Mouse (Mus musculus): ENCODE data around the gene Nanos3. TPM values are rescaled to one million over a fixed set of nuclear protein-coding genes. Genes with fewer than 3 reads are reported as not detected.

Gene Nanos3
- polyA plus RNA-seq, 1 experiment from 2014 or later = 5.0 TPM

GRCm38 (mm10) chr8:84203975-84204772 is 19.2 kb upstream of the Nanos3 start:
- Histone ChIP-seq H3K27ac (ENCODE audit: low read length) (peak overlapping the region; percentile 84), H3K27me3 (ENCODE audit: control insufficient read depth, insufficient read depth, low read length) (no peaks in the 10 kb centered on the region), H3K36me3 (ENCODE audit: control insufficient read depth, insufficient read depth, low read length) (peaks cover 23% of the 10 kb centered on the region), H3K9me3 (ENCODE audit: control insufficient read depth, low read depth, low read length) (no peaks in the 10 kb centered on the region), H3K4me1 (ENCODE audit: control insufficient read depth, insufficient read depth, low read length) (peaks cover 49% of the 10 kb centered on the region), H3K9ac (replicated peaks; ENCODE audit: low read depth, low read length) (peak overlapping the region; percentile 58), H3K4me3 (ENCODE audit: low read depth, low read length) (peak overlapping the region; percentile 72), H3K4me2 (replicated peaks; ENCODE audit: low read depth, low read length) (peak overlapping the region; percentile 97)
- WGBS = 47% methylated on average over 13 of the region's 13 CpGs
- ATAC-seq (ENCODE audit: insufficient number of reproducible peaks, insufficient read depth, low FRiP score, low read depth) = no peak; the same call in 1 of the 2 replicates

DNA sequence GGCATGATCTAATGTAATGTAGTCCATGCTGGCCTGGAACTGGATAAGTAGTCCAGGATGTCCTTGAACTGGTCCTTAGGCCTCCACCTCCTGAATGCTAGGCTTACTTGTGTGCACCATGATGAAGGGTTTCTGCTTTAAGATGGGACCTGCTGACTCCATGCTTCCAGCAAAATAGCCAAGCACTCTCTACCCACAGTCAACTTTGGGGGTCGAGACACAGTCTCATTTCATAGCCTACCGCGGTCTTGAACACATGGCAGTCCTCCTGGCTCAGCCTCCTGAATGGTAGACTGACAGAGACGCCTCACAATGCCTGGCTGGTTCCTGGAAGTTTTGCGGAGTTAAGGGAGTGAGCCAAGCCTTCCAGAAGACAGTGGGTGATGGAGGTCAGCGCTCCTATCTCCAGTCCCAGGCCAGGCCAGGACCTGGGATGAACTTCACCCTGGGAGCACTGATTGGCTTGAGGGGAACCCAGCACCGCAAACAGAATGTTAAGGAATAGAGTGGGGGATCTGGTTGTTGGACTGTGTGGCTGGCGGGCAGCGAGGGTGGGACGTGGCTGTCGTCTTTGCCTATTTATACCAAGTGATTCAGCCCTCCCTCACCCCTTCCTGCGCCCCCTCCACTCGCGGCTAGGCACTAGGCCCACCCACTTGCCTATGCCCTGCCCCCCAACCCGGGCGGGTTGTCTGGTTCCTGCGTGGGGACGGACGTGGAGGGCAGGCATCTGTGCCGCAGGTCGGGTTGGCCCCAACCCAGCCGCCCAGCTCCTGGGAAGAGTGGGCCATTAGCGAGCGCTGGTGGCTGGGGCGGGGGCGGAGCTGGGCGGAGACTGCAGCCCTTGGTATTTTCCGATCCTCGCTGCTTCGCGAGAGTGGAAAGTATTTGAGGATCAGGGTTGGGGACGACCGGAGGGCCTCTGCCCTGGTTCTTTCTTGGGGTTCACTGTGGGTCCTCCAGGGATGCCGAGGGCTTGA is 18.2 kb upstream of the Nanos3 start:
- H3K36me3 ChIP-seq (ENCODE audit: control insufficient read depth, insufficient read depth, low read length) = peaks cover 15% of the 10 kb centered on the region
- ATAC-seq (ENCODE audit: insufficient number of reproducible peaks, insufficient read depth, low FRiP score, low read depth) = peak; percentile 38
- no peaks in the 10 kb centered on the region for H3K9me3 ChIP-seq (ENCODE audit: control insufficient read depth, low read depth, low read length)
- H3K4me1 ChIP-seq (ENCODE audit: control insufficient read depth, insufficient read depth, low read length) = peaks cover 58% of the 10 kb centered on the region
- H3K9ac ChIP-seq (replicated peaks; ENCODE audit: low read depth, low read length) = peak overlapping the region; percentile 58
- peak overlapping the region; percentile 97 for H3K4me2 ChIP-seq (replicated peaks; ENCODE audit: low read depth, low read length)
- peak overlapping the region; percentile 84 for H3K27ac ChIP-seq (ENCODE audit: low read length)
- no peaks in the 10 kb centered on the region for H3K27me3 ChIP-seq (ENCODE audit: control insufficient read depth, insufficient read depth, low read length)
- WGBS = 9% methylated on average over 34 of the region's 34 CpGs
- peak overlapping the region; percentile 72 for H3K4me3 ChIP-seq (ENCODE audit: low read depth, low read length)

DNA sequence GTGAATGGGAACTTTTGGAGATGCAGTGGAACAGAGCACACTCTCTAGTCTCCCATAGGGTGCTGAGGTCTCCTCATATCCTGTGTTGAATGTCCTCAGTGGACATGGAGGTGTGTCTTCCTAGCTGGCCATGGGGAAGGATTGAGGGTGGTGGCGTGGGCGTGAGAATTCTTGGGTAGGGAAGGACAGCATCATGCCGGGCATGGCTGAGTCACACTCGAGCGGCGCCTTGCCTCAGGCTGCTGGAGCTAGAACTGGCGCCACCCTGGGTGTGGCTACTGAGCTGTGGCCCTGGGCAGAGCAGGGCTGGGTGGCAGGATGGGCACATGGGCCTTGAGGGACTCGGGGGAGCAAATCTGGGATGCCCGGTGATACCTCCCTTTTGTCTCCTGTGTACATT is 17.4 kb upstream of the Nanos3 start:
- H3K9ac ChIP-seq (replicated peaks; ENCODE audit: low read depth, low read length) = peak overlapping the region; percentile 58; the same call in 1 of the 2 replicates
- H3K9me3 ChIP-seq (ENCODE audit: control insufficient read depth, low read depth, low read length) = no peaks in the 10 kb centered on the region
- WGBS = 81% methylated on average over 9 of the region's 9 CpGs
- peaks cover 15% of the 10 kb centered on the region for H3K36me3 ChIP-seq (ENCODE audit: control insufficient read depth, insufficient read depth, low read length)
- no peaks in the 10 kb centered on the region for H3K27me3 ChIP-seq (ENCODE audit: control insufficient read depth, insufficient read depth, low read length)
- H3K4me1 ChIP-seq (ENCODE audit: control insufficient read depth, insufficient read depth, low read length) = peaks cover 55% of the 10 kb centered on the region
- peak overlapping the region; percentile 72 for H3K4me3 ChIP-seq (ENCODE audit: low read depth, low read length)
- no peak for ATAC-seq (ENCODE audit: insufficient number of reproducible peaks, insufficient read depth, low FRiP score, low read depth)
- H3K27ac ChIP-seq (ENCODE audit: low read length) = peak overlapping the region; percentile 84
- peak overlapping the region; percentile 97 for H3K4me2 ChIP-seq (replicated peaks; ENCODE audit: low read depth, low read length)

DNA sequence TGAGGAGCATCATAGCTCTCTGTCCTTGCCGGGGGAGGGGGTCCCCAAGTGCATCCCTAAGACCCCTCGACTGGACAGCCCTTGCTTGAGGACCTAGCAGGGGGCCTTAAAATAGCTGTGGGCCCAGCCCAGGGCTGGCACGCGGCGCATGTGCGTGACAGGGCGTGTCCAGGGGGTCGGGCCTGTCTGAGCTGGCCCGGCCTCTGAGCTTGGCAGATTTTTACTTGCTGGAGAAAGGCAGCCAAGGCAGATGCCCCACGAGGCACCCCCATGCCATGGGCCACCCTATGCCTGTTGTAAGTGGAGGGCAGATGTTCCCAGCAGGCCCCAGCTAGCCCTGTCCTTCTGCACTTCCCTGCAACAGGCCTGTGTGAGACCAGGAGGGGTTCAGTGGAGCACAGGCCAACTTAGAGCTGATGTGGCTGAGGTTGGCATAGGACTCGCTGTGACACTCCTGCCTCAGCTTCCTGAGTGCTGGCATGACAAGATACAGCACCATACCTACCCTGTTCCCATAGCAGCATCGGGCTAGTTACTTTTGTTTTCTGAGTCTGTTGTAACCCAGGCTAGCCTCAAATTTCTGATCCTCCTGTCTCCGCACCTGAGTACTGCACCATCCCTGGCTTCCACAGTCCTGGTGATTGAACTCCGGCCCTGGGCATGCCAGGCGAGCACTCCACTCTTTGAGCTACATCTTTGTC is 16.7 kb upstream of the Nanos3 start:
- H3K9me3 ChIP-seq (ENCODE audit: control insufficient read depth, low read depth, low read length) = no peaks in the 10 kb centered on the region
- 43% methylated on average over 15 of the region's 15 CpGs for WGBS
- H3K4me1 ChIP-seq (ENCODE audit: control insufficient read depth, insufficient read depth, low read length) = peaks cover 55% of the 10 kb centered on the region
- H3K27me3 ChIP-seq (ENCODE audit: control insufficient read depth, insufficient read depth, low read length) = no peaks in the 10 kb centered on the region
- H3K36me3 ChIP-seq (ENCODE audit: control insufficient read depth, insufficient read depth, low read length) = peaks cover 12% of the 10 kb centered on the region
- peak overlapping the region; percentile 93 for H3K9ac ChIP-seq (replicated peaks; ENCODE audit: low read depth, low read length)
- H3K27ac ChIP-seq (ENCODE audit: low read length) = peak overlapping the region; percentile 95
- H3K4me2 ChIP-seq (replicated peaks; ENCODE audit: low read depth, low read length) = peak overlapping the region; percentile 97
- no peak for ATAC-seq (ENCODE audit: insufficient number of reproducible peaks, insufficient read depth, low FRiP score, low read depth)
- peak overlapping the region; percentile 72 for H3K4me3 ChIP-seq (ENCODE audit: low read depth, low read length)

- Histone ChIP-seq H3K9me3 (ENCODE audit: control insufficient read depth, low read depth, low read length) (no peaks in the 10 kb centered on the region), H3K4me3 (ENCODE audit: low read depth, low read length) (peak overlapping the region; percentile 72), H3K27ac (ENCODE audit: low read length) (peak overlapping the region; percentile 95), H3K36me3 (ENCODE audit: control insufficient read depth, insufficient read depth, low read length) (peaks cover 11% of the 10 kb centered on the region; the same call in 1 of the 2 replicates), H3K4me1 (ENCODE audit: control insufficient read depth, insufficient read depth, low read length) (peaks cover 55% of the 10 kb centered on the region), H3K9ac (replicated peaks; ENCODE audit: low read depth, low read length) (peak overlapping the region; percentile 93), H3K27me3 (ENCODE audit: control insufficient read depth, insufficient read depth, low read length) (no peaks in the 10 kb centered on the region), H3K4me2 (replicated peaks; ENCODE audit: low read depth, low read length) (peak overlapping the region; percentile 97)
- ATAC-seq (ENCODE audit: insufficient number of reproducible peaks, insufficient read depth, low FRiP score, low read depth) = peak; percentile 29
- 4% methylated on average over 44 of the region's 70 CpGs for WGBS
Measured at GRCm38 (mm10) chr8:84200652-84201544, 15.9 kb upstream of the Nanos3 start.

DNA sequence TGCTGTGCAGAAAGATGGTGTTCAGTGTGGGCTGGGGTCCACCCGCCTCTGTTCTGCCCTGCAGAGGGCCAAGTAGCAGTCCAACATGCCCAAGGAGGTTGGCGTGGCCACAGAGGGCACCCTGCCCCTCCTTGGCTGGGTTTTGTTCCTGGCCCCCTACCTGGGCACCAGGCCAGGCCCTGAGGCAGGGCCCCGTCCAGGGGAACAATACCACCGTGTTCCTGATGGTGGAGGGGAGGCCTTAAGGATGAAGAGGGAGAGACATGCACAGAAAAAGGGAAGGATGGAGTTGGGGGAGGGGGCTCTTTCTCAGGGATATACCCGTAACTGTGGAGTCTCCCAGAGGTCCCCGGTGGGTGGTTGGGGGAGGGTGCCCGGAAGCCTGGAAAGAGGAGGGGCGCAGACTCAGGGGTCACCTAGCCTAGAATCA is 15.1 kb upstream of the Nanos3 start:
- Histone ChIP-seq H3K4me1 (ENCODE audit: control insufficient read depth, insufficient read depth, low read length) (peaks cover 55% of the 10 kb centered on the region), H3K4me3 (ENCODE audit: low read depth, low read length) (peak overlapping the region; percentile 72), H3K36me3 (ENCODE audit: control insufficient read depth, insufficient read depth, low read length) (peaks cover 5% of the 10 kb centered on the region; the same call in 1 of the 2 replicates), H3K27ac (ENCODE audit: low read length) (peak overlapping the region; percentile 95), H3K9me3 (ENCODE audit: control insufficient read depth, low read depth, low read length) (no peaks in the 10 kb centered on the region), H3K27me3 (ENCODE audit: control insufficient read depth, insufficient read depth, low read length) (no peaks in the 10 kb centered on the region), H3K9ac (replicated peaks; ENCODE audit: low read depth, low read length) (peak overlapping the region; percentile 93; the same call in 1 of the 2 replicates), H3K4me2 (replicated peaks; ENCODE audit: low read depth, low read length) (peak overlapping the region; percentile 97)
- ATAC-seq (ENCODE audit: insufficient number of reproducible peaks, insufficient read depth, low FRiP score, low read depth) = no peak
- WGBS = 17% methylated on average over 8 of the region's 8 CpGs

- H3K4me2 ChIP-seq (replicated peaks; ENCODE audit: low read depth, low read length) = peak overlapping the region; percentile 97
- H3K4me3 ChIP-seq (ENCODE audit: low read depth, low read length) = no peak overlapping the region; the same call in 1 of the 2 replicates
- no peak overlapping the region for H3K9ac ChIP-seq (replicated peaks; ENCODE audit: low read depth, low read length)
- no peaks in the 10 kb centered on the region for H3K27me3 ChIP-seq (ENCODE audit: control insufficient read depth, insufficient read depth, low read length)
- H3K4me1 ChIP-seq (ENCODE audit: control insufficient read depth, insufficient read depth, low read length) = peaks cover 55% of the 10 kb centered on the region
- WGBS = 34% methylated on average over 11 of the region's 11 CpGs
- H3K9me3 ChIP-seq (ENCODE audit: control insufficient read depth, low read depth, low read length) = no peaks in the 10 kb centered on the region
- peaks cover 5% of the 10 kb centered on the region; the same call in 1 of the 2 replicates for H3K36me3 ChIP-seq (ENCODE audit: control insufficient read depth, insufficient read depth, low read length)
- peak overlapping the region; percentile 95 for H3K27ac ChIP-seq (ENCODE audit: low read length)
- no peak for ATAC-seq (ENCODE audit: insufficient number of reproducible peaks, insufficient read depth, low FRiP score, low read depth)
Measured at GRCm38 (mm10) chr8:84199348-84200125, 14.5 kb upstream of the Nanos3 start.
